In the genomic region with DNA sequence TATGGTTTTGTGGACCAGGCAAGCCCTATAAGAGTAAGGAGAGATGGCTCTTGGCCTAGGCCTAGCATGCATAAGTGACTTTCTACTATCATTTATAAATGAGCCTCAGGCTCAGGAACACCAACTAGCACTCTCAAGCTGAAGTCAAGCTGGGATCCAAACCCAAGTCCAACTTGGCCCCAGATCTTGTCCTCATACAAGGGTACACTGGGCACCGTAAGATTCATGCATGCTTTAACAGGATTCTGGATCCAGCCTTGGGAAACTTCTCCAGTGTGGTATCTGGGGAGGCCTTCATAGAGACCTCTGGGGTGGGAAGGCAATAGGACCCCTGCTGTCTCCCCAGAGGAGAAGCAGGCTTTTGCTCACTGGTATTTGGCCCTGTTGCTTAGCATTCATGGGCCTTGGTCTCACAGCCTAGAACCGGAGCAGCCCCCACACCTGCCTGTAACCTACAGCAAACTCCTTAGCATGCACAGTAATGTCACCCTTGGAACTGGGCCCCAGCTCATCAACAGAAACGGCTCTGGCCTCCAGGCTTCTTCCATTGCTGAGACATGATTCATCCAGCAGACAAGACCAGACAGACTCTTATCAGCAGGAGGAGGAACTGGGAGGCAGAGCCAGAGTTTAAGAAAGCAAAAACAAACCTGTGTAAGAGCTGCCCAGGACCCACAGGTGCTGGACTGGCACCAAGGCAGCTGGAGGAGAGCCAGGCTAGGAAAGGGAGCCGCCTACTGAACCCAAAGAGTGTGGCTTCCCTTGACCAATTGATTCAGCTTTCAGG, we compare ENCODE assay signal across 10 mouse cellular contexts. TPM values are rescaled to one million over a fixed set of nuclear protein-coding genes. Genes with fewer than 3 reads are reported as not detected.
DNase-seq lines count a peak whose midpoint lies in the region; ATAC-seq and TF ChIP-seq lines count a peak whose summit lies in the region.
"Had no signal": no experiment of that assay in that cellular context is flagged by ENCODE, and none has a peak within 500 bp of the region (broad histone marks: within the 10 kb centered on the region; RNA-seq: fewer than 3 reads in every experiment).

No protein-coding gene starts in this region.

- intact Hi-C loops in gastrocnemius, adult 2 months (cut with DNase I) = no loop called here

- H3K4me3 ChIP-seq in forebrain, embryonic 12.5 days (replicated peaks) = no peak overlapping the region
- H3K4me3 ChIP-seq in forebrain, embryonic 11.5 days (ENCODE audit: low read depth, low read length) = no peak overlapping the region
- H3K4me3 ChIP-seq in limb, embryonic 10.5 days = no peak overlapping the region
- H3K4me3 ChIP-seq in stomach, postnatal 0 days (ENCODE audit: low read depth, low read length) = no peak overlapping the region
- H3K4me3 ChIP-seq in gastrocnemius, adult 2 months = no peak overlapping the region

- TF ChIP-seq EP300 in stomach, postnatal 0 days (optimal IDR thresholded peaks at IDR 0.05) = no peak

- no peaks in the 10 kb centered on the region for H3K27me3 ChIP-seq in forebrain, embryonic 12.5 days
- no peaks in the 10 kb centered on the region for H3K27me3 ChIP-seq in forebrain, embryonic 11.5 days (ENCODE audit: control insufficient read depth, insufficient read depth, low read length)
- H3K27me3 ChIP-seq in limb, embryonic 10.5 days (ENCODE audit: low read depth, poor library complexity, severe bottlenecking) = no peaks in the 10 kb centered on the region
- no peaks in the 10 kb centered on the region for H3K27me3 ChIP-seq in stomach, postnatal 0 days (ENCODE audit: control insufficient read depth, insufficient read depth, low read length)

- TF ChIP-seq CTCF in stomach, postnatal 0 days (IDR thresholded peaks at IDR 0.05; ENCODE audit: low read depth) = no peak
- TF ChIP-seq CTCF in gastrocnemius, adult 2 months (IDR thresholded peaks at IDR 0.05) = no peak

- H3K36me3 ChIP-seq in forebrain, embryonic 12.5 days (replicated peaks) = no peaks in the 10 kb centered on the region
- no peaks in the 10 kb centered on the region for H3K36me3 ChIP-seq in forebrain, embryonic 11.5 days (ENCODE audit: control insufficient read depth, insufficient read depth, low read length)
- no peaks in the 10 kb centered on the region for H3K36me3 ChIP-seq in limb, embryonic 10.5 days
- H3K36me3 ChIP-seq in stomach, postnatal 0 days (ENCODE audit: control insufficient read depth, insufficient read depth, low read length) = no peaks in the 10 kb centered on the region

- H3K9ac ChIP-seq in forebrain, embryonic 12.5 days = no peak overlapping the region
- no peak overlapping the region for H3K9ac ChIP-seq in forebrain, embryonic 11.5 days (ENCODE audit: low read length)
- no peak overlapping the region for H3K9ac ChIP-seq in stomach, postnatal 0 days (ENCODE audit: low read length)

- no peak overlapping the region for H3K4me2 ChIP-seq in forebrain, embryonic 12.5 days
- H3K4me2 ChIP-seq in forebrain, embryonic 11.5 days (ENCODE audit: low read depth, low read length, severe bottlenecking) = no peak overlapping the region
- no peak overlapping the region for H3K4me2 ChIP-seq in stomach, postnatal 0 days (replicated peaks; ENCODE audit: low read depth)

- no peak for DNase-seq in forebrain, embryonic 11.5 days (ENCODE audit: low spot score)
- peak; percentile 59 for DNase-seq in ovary, adult 18-20 months (ENCODE audit: low spot score)
- no peak for DNase-seq in ovary, postnatal 10 days (ENCODE audit: low spot score)
- no peak for DNase-seq in limb, embryonic 10.5 days (ENCODE audit: low spot score)
- no peak for DNase-seq in stomach, postnatal 0 days (ENCODE audit: low spot score)
- DNase-seq in gastrocnemius, adult 2 months = no peak
- no peak for DNase-seq in right cerebral cortex, adult 2 months (ENCODE audit: low spot score in 2 of 2)
- DNase-seq: adrenal gland, adult 8-10 months had no signal

- 90% methylated on average over 4 of the region's 4 CpGs for WGBS in forebrain, embryonic 12.5 days
- 84% methylated on average over 4 of the region's 4 CpGs for WGBS in forebrain, embryonic 11.5 days
- WGBS in limb, embryonic 10.5 days = 81% methylated on average over 4 of the region's 4 CpGs
- 61% methylated on average over 4 of the region's 4 CpGs for WGBS in stomach, postnatal 0 days

- H3K9me3 ChIP-seq in forebrain, embryonic 12.5 days = no peaks in the 10 kb centered on the region
- no peaks in the 10 kb centered on the region for H3K9me3 ChIP-seq in forebrain, embryonic 11.5 days (ENCODE audit: control insufficient read depth, low read length)
- no peaks in the 10 kb centered on the region for H3K9me3 ChIP-seq in limb, embryonic 10.5 days (replicated peaks)
- no peaks in the 10 kb centered on the region for H3K9me3 ChIP-seq in stomach, postnatal 0 days (ENCODE audit: control insufficient read depth, low read length)

- H3K27ac ChIP-seq in forebrain, embryonic 12.5 days = peak overlapping the region; percentile 43; the same call in 1 of the 2 replicates
- no peak overlapping the region for H3K27ac ChIP-seq in forebrain, embryonic 11.5 days (ENCODE audit: low read depth, low read length)
- H3K27ac ChIP-seq in limb, embryonic 10.5 days = 0 out of 2 replicates have a peak overlapping the region, but pooled peaks have one; percentile 9
- H3K27ac ChIP-seq in stomach, postnatal 0 days (replicated peaks) = peak overlapping the region; percentile 79
- no peak overlapping the region for H3K27ac ChIP-seq in gastrocnemius, adult 2 months

- no peaks in the 10 kb centered on the region for H3K4me1 ChIP-seq in forebrain, embryonic 12.5 days
- H3K4me1 ChIP-seq in forebrain, embryonic 11.5 days (replicated peaks; ENCODE audit: control insufficient read depth, insufficient read depth, low read length) = no peaks in the 10 kb centered on the region
- no peaks in the 10 kb centered on the region for H3K4me1 ChIP-seq in limb, embryonic 10.5 days
- H3K4me1 ChIP-seq in stomach, postnatal 0 days (replicated peaks; ENCODE audit: control insufficient read depth, insufficient read depth) = no peaks in the 10 kb centered on the region; the same call in 1 of the 2 replicates

- no peak for ATAC-seq in forebrain, embryonic 12.5 days (ENCODE audit: low FRiP score)
- no peak for ATAC-seq in forebrain, embryonic 11.5 days (replicated peaks; ENCODE audit: low FRiP score)
- no peak for ATAC-seq in stomach, postnatal 0 days (ENCODE audit: low FRiP score, low TSS enrichment)
- ATAC-seq: CD4-positive, CD25-positive, alpha-beta regulatory T cell, adult 4 months had no signal

RNA-seq across cellular contexts. Expression of a gene that starts 6.3 kb away (rescaled TPM):
- polyA plus RNA-seq in forebrain, embryonic 12.5 days (2016; fragmentation: Nextera tagmentation; extraction: Ambion mirVana) = 56.6 and 59.0 TPM in 2 replicates
- 55.0 and 58.3 TPM in 2 replicates for polyA plus RNA-seq in forebrain, embryonic 11.5 days (2014; fragmentation: Nextera tagmentation; extraction: Ambion mirVana)
- 27.3 and 30.3 TPM in 2 replicates for polyA plus RNA-seq in limb, embryonic 10.5 days (2016; fragmentation: Nextera tagmentation; extraction: Ambion mirVana)
- 6.6 and 6.8 TPM in 2 replicates for polyA plus RNA-seq in stomach, postnatal 0 days (2015; fragmentation: Nextera tagmentation; extraction: Ambion mirVana)
- 10 to 100 TPM; 13.6 to 15.8 TPM for total RNA-seq in gastrocnemius, adult 2 months (2021)

RNA-seq across cellular contexts. Expression of a gene that starts 20.6 kb away (rescaled TPM):
- 8.5 and 9.8 TPM in 2 replicates for polyA plus RNA-seq in forebrain, embryonic 12.5 days (2016; fragmentation: Nextera tagmentation; extraction: Ambion mirVana)
- 14.5 and 17.8 TPM in 2 replicates for polyA plus RNA-seq in forebrain, embryonic 11.5 days (2014; fragmentation: Nextera tagmentation; extraction: Ambion mirVana)
- 16.4 and 18.5 TPM in 2 replicates for polyA plus RNA-seq in limb, embryonic 10.5 days (2016; fragmentation: Nextera tagmentation; extraction: Ambion mirVana)
- 16.2 and 17.4 TPM in 2 replicates for polyA plus RNA-seq in stomach, postnatal 0 days (2015; fragmentation: Nextera tagmentation; extraction: Ambion mirVana)
- 10 to 100 TPM; 17.5 to 20.7 TPM for total RNA-seq in gastrocnemius, adult 2 months (2021)

RNA-seq across cellular contexts. Expression of a gene that starts 39.9 kb away (rescaled TPM):
- 1.8 and 3.1 TPM in 2 replicates for polyA plus RNA-seq in forebrain, embryonic 12.5 days (2016; fragmentation: Nextera tagmentation; extraction: Ambion mirVana)
- 0.48 and 1.5 TPM in 2 replicates for polyA plus RNA-seq in forebrain, embryonic 11.5 days (2014; fragmentation: Nextera tagmentation; extraction: Ambion mirVana)
- 3.8 and 4.4 TPM in 2 replicates for polyA plus RNA-seq in limb, embryonic 10.5 days (2016; fragmentation: Nextera tagmentation; extraction: Ambion mirVana)
- 21.6 and 24.6 TPM in 2 replicates for polyA plus RNA-seq in stomach, postnatal 0 days (2015; fragmentation: Nextera tagmentation; extraction: Ambion mirVana)
- total RNA-seq in gastrocnemius, adult 2 months (2021) = 1 to 10 TPM in 1 of 2 experiments, under 1 TPM in 1; 0.99 to 1.1 TPM

Comparison
In these comparisons a context has a peak if more than half of its experiments do, and no peak if none do; other contexts are left out.
1. H3K27ac ChIP-seq: peak in forebrain, embryonic 12.5 days (single experiment), limb, embryonic 10.5 days (single experiment) and stomach, postnatal 0 days (single experiment); none in forebrain, embryonic 11.5 days (single experiment) and gastrocnemius, adult 2 months (single experiment).